Comparison of ENCODE assay signal across 26 mouse cellular contexts in genomic region chr9:97130001-97130400, GRCm38 (mm10).
"Had no signal": no experiment of that assay in that cellular context is flagged by ENCODE, and none has a peak within 500 bp of the region (broad histone marks: within the 10 kb centered on the region; RNA-seq: fewer than 3 reads in every experiment).

No protein-coding gene starts in this region.

- H3K4me1 ChIP-seq: heart, embryonic 12.5 days; hindbrain, embryonic 10.5 days; hindbrain, embryonic 12.5 days; intestine, embryonic 15.5 days; limb, embryonic 10.5 days; limb, embryonic 12.5 days; liver, embryonic 13.5 days; liver, embryonic 15.5 days had no signal

- H3K4me2 ChIP-seq: heart, embryonic 12.5 days; hindbrain, embryonic 12.5 days; hindbrain, embryonic 14.5 days; intestine, embryonic 15.5 days; limb, embryonic 12.5 days; liver, embryonic 11.5 days; liver, embryonic 13.5 days; liver, embryonic 15.5 days had no signal

- H3K36me3 ChIP-seq: heart, embryonic 10.5 days; heart, embryonic 12.5 days; hindbrain, embryonic 10.5 days; hindbrain, embryonic 12.5 days; intestine, embryonic 15.5 days; limb, embryonic 10.5 days; limb, embryonic 12.5 days; liver, embryonic 13.5 days; liver, embryonic 15.5 days had no signal

- H3K4me3 ChIP-seq: gastrocnemius, adult 2 months; heart, embryonic 10.5 days; heart, embryonic 12.5 days; hindbrain, embryonic 10.5 days; hindbrain, embryonic 12.5 days; intestine, embryonic 15.5 days; layer of hippocampus, adult 2 months; left cerebral cortex, adult 2 months; limb, embryonic 10.5 days; limb, embryonic 12.5 days; liver, embryonic 13.5 days; liver, embryonic 15.5 days had no signal

- ATAC-seq: forebrain, embryonic 16.5 days; hindbrain, embryonic 16.5 days; inflammation-experienced regulatory T-cells, adult 6 months; intestine, embryonic 15.5 days; intestine, postnatal 0 days; liver, postnatal 0 days had no signal

- DNase-seq: gastrocnemius, adult 2 months; gastrocnemius, postnatal 10 days; gastrocnemius, postnatal 25 days; heart, adult 18-20 months; heart, postnatal 10 days; heart, postnatal 4 days; kidney, postnatal 10 days; liver; liver, embryonic 13.5 days; liver, postnatal 0 days had no signal

- H3K9ac ChIP-seq: heart, embryonic 12.5 days; hindbrain, embryonic 12.5 days; hindbrain, embryonic 14.5 days; intestine, embryonic 15.5 days; limb, embryonic 12.5 days; liver, embryonic 13.5 days; liver, embryonic 15.5 days; liver, postnatal 0 days had no signal

- H3K9me3 ChIP-seq: heart, embryonic 10.5 days; heart, embryonic 12.5 days; hindbrain, embryonic 12.5 days; intestine, embryonic 15.5 days; limb, embryonic 10.5 days; liver, embryonic 13.5 days; liver, embryonic 15.5 days had no signal

- H3K27me3 ChIP-seq: heart, embryonic 12.5 days; hindbrain, embryonic 12.5 days; intestine, embryonic 15.5 days; limb, embryonic 12.5 days had no signal

- H3K27ac ChIP-seq: gastrocnemius, adult 2 months; heart, embryonic 10.5 days; hindbrain, embryonic 10.5 days; hindbrain, embryonic 12.5 days; hindbrain, embryonic 14.5 days; intestine, embryonic 15.5 days; layer of hippocampus, adult 2 months; left cerebral cortex, adult 2 months; limb, embryonic 10.5 days; limb, embryonic 12.5 days; liver, embryonic 13.5 days; liver, embryonic 15.5 days had no signal
